Mouse (Mus musculus): ENCODE results near the gene Wdr25. TPM values are rescaled to one million over a fixed set of nuclear protein-coding genes. Genes with fewer than 3 reads are reported as not detected.

The Wdr25 gene
- polyA plus RNA-seq, 1 experiment from 2014 or later = 5.6 TPM

- peak overlapping the region; percentile 88 for H3K4me2 ChIP-seq (ENCODE audit: low read depth, low read length)
- WGBS = 2% methylated on average over 48 of the region's 59 CpGs
- peak; percentile 84 for ATAC-seq (replicated peaks; ENCODE audit: insufficient number of reproducible peaks, low FRiP score, low TSS enrichment, low read depth)
- H3K9me3 ChIP-seq (replicated peaks; ENCODE audit: control insufficient read depth, low read length) = no peaks in the 10 kb centered on the region
- DNase-seq (ENCODE audit: low spot score) = peak; percentile 77
- peak overlapping the region; percentile 82 for H3K9ac ChIP-seq (replicated peaks; ENCODE audit: low read length)
- no peaks in the 10 kb centered on the region for H3K36me3 ChIP-seq (replicated peaks; ENCODE audit: control insufficient read depth, insufficient read depth, low read depth, low read length)
- no peaks in the 10 kb centered on the region for H3K27me3 ChIP-seq (ENCODE audit: control insufficient read depth, insufficient read depth, low read length)
- peak overlapping the region; percentile 51 for H3K4me3 ChIP-seq (ENCODE audit: low read depth, low read length)
- no peaks in the 10 kb centered on the region; the same call in 1 of the 2 replicates for H3K4me1 ChIP-seq (ENCODE audit: control insufficient read depth, insufficient read depth, low read length)
- no peak overlapping the region; the same call in 1 of the 2 replicates for H3K27ac ChIP-seq (replicated peaks; ENCODE audit: low read depth, low read length)
Observed at GRCm38 (mm10) chr12:109067561-109068135, 174.2 kb downstream of the Wdr25 start.

GRCm38 (mm10) chr12:109068167-109068653 is 174.8 kb downstream of the Wdr25 start, which contains the start of gene Begain:
Gene Begain (minus strand): TSS chr12:109068217.
- no peaks in the 10 kb centered on the region; the same call in 1 of the 2 replicates for H3K4me1 ChIP-seq (ENCODE audit: control insufficient read depth, insufficient read depth, low read length)
- peak; percentile 10; the same call in 1 of the 2 replicates for ATAC-seq (replicated peaks; ENCODE audit: insufficient number of reproducible peaks, low FRiP score, low TSS enrichment, low read depth)
- no peaks in the 10 kb centered on the region for H3K36me3 ChIP-seq (replicated peaks; ENCODE audit: control insufficient read depth, insufficient read depth, low read depth, low read length)
- DNase-seq (ENCODE audit: low spot score) = peak; percentile 40
- H3K9ac ChIP-seq (replicated peaks; ENCODE audit: low read length) = peak within 1 kb of the TSS; percentile 82
- WGBS = 1% methylated on average over 36 of the region's 48 CpGs
- H3K4me3 ChIP-seq (ENCODE audit: low read depth, low read length) = peak within 1 kb of the TSS; percentile 51
- H3K27ac ChIP-seq (replicated peaks; ENCODE audit: low read depth, low read length) = no peak within 1 kb of the TSS; the same call in 1 of the 2 replicates
- peak within 1 kb of the TSS; percentile 88 for H3K4me2 ChIP-seq (ENCODE audit: low read depth, low read length)
- H3K27me3 ChIP-seq (ENCODE audit: control insufficient read depth, insufficient read depth, low read length) = no peaks in the 10 kb centered on the region
- H3K9me3 ChIP-seq (replicated peaks; ENCODE audit: control insufficient read depth, low read length) = no peaks in the 10 kb centered on the region

- ATAC-seq (replicated peaks; ENCODE audit: insufficient number of reproducible peaks, low FRiP score, low TSS enrichment, low read depth) = no peak
Observed at GRCm38 (mm10) chr12:109068738-109069137, 175.3 kb downstream of the Wdr25 start.

GRCm38 (mm10) chr12:109069751-109070150 is 176.3 kb downstream of the Wdr25 start:
- Histone ChIP-seq H3K4me1 (ENCODE audit: control insufficient read depth, insufficient read depth, low read length) (no peaks in the 10 kb centered on the region; the same call in 1 of the 2 replicates), H3K9ac (replicated peaks; ENCODE audit: low read length) (no peak overlapping the region), H3K4me3 (ENCODE audit: low read depth, low read length) (no peak overlapping the region), H3K36me3 (replicated peaks; ENCODE audit: control insufficient read depth, insufficient read depth, low read depth, low read length) (no peaks in the 10 kb centered on the region), H3K27me3 (ENCODE audit: control insufficient read depth, insufficient read depth, low read length) (no peaks in the 10 kb centered on the region), H3K27ac (replicated peaks; ENCODE audit: low read depth, low read length) (no peak overlapping the region), H3K9me3 (replicated peaks; ENCODE audit: control insufficient read depth, low read length) (no peaks in the 10 kb centered on the region), H3K4me2 (ENCODE audit: low read depth, low read length) (no peak overlapping the region)
- no peak for ATAC-seq (replicated peaks; ENCODE audit: insufficient number of reproducible peaks, low FRiP score, low TSS enrichment, low read depth)
- no peak for DNase-seq (ENCODE audit: low spot score)
- WGBS = 61% methylated on average over 1 of the region's 2 CpGs

More at GRCm38 (mm10) chr12:109068738-109069137, 175.3 kb downstream of the Wdr25 start:
- H3K4me1 ChIP-seq (ENCODE audit: control insufficient read depth, insufficient read depth, low read length) = no peaks in the 10 kb centered on the region; the same call in 1 of the 2 replicates
- WGBS = 71% methylated on average over 7 of the region's 7 CpGs
- DNase-seq (ENCODE audit: low spot score) = no peak
- peak overlapping the region; percentile 51 for H3K4me3 ChIP-seq (ENCODE audit: low read depth, low read length)
- no peaks in the 10 kb centered on the region for H3K9me3 ChIP-seq (replicated peaks; ENCODE audit: control insufficient read depth, low read length)
- H3K27me3 ChIP-seq (ENCODE audit: control insufficient read depth, insufficient read depth, low read length) = no peaks in the 10 kb centered on the region
- H3K36me3 ChIP-seq (replicated peaks; ENCODE audit: control insufficient read depth, insufficient read depth, low read depth, low read length) = no peaks in the 10 kb centered on the region
- no peak overlapping the region; the same call in 1 of the 2 replicates for H3K9ac ChIP-seq (replicated peaks; ENCODE audit: low read length)
- peak overlapping the region; percentile 88 for H3K4me2 ChIP-seq (ENCODE audit: low read depth, low read length)
- H3K27ac ChIP-seq (replicated peaks; ENCODE audit: low read depth, low read length) = no peak overlapping the region

GRCm38 (mm10) chr12:109071248-109071647 is 177.8 kb downstream of the Wdr25 start:
- Histone ChIP-seq H3K4me3 (ENCODE audit: low read depth, low read length) (no peak overlapping the region), H3K4me1 (ENCODE audit: control insufficient read depth, insufficient read depth, low read length) (no peaks in the 10 kb centered on the region; the same call in 1 of the 2 replicates), H3K9ac (replicated peaks; ENCODE audit: low read length) (no peak overlapping the region), H3K27me3 (ENCODE audit: control insufficient read depth, insufficient read depth, low read length) (no peaks in the 10 kb centered on the region), H3K4me2 (ENCODE audit: low read depth, low read length) (no peak overlapping the region), H3K27ac (replicated peaks; ENCODE audit: low read depth, low read length) (no peak overlapping the region), H3K36me3 (replicated peaks; ENCODE audit: control insufficient read depth, insufficient read depth, low read depth, low read length) (no peaks in the 10 kb centered on the region), H3K9me3 (replicated peaks; ENCODE audit: control insufficient read depth, low read length) (no peaks in the 10 kb centered on the region)
- 86% methylated on average over 13 of the region's 13 CpGs for WGBS
- ATAC-seq (replicated peaks; ENCODE audit: insufficient number of reproducible peaks, low FRiP score, low TSS enrichment, low read depth) = no peak
- DNase-seq (ENCODE audit: low spot score) = no peak

- H3K36me3 ChIP-seq (replicated peaks; ENCODE audit: control insufficient read depth, insufficient read depth, low read depth, low read length) = no peaks in the 10 kb centered on the region
- H3K27ac ChIP-seq (replicated peaks; ENCODE audit: low read depth, low read length) = no peak overlapping the region
- no peak overlapping the region for H3K4me3 ChIP-seq (ENCODE audit: low read depth, low read length)
- no peaks in the 10 kb centered on the region for H3K9me3 ChIP-seq (replicated peaks; ENCODE audit: control insufficient read depth, low read length)
- no peaks in the 10 kb centered on the region for H3K27me3 ChIP-seq (ENCODE audit: control insufficient read depth, insufficient read depth, low read length)
- H3K4me1 ChIP-seq (ENCODE audit: control insufficient read depth, insufficient read depth, low read length) = no peaks in the 10 kb centered on the region
- DNase-seq (ENCODE audit: low spot score) = no peak
- no peak overlapping the region for H3K4me2 ChIP-seq (ENCODE audit: low read depth, low read length)
- no peak for ATAC-seq (replicated peaks; ENCODE audit: insufficient number of reproducible peaks, low FRiP score, low TSS enrichment, low read depth)
- no peak overlapping the region for H3K9ac ChIP-seq (replicated peaks; ENCODE audit: low read length)
- WGBS = 83% methylated on average over 6 of the region's 6 CpGs
Observed at GRCm38 (mm10) chr12:109074106-109074505, 180.7 kb downstream of the Wdr25 start.

GRCm38 (mm10) chr12:109074777-109075285 is 181.4 kb downstream of the Wdr25 start:
- DNase-seq (ENCODE audit: low spot score) = no peak
- WGBS = 81% methylated on average over 2 of the region's 2 CpGs
- Histone ChIP-seq H3K27me3 (ENCODE audit: control insufficient read depth, insufficient read depth, low read length) (no peaks in the 10 kb centered on the region), H3K9ac (replicated peaks; ENCODE audit: low read length) (no peak overlapping the region), H3K27ac (replicated peaks; ENCODE audit: low read depth, low read length) (no peak overlapping the region), H3K4me3 (ENCODE audit: low read depth, low read length) (no peak overlapping the region), H3K4me2 (ENCODE audit: low read depth, low read length) (no peak overlapping the region), H3K36me3 (replicated peaks; ENCODE audit: control insufficient read depth, insufficient read depth, low read depth, low read length) (no peaks in the 10 kb centered on the region), H3K9me3 (replicated peaks; ENCODE audit: control insufficient read depth, low read length) (no peaks in the 10 kb centered on the region), H3K4me1 (ENCODE audit: control insufficient read depth, insufficient read depth, low read length) (no peaks in the 10 kb centered on the region)
- no peak for ATAC-seq (replicated peaks; ENCODE audit: insufficient number of reproducible peaks, low FRiP score, low TSS enrichment, low read depth)

GRCm38 (mm10) chr12:109077036-109077435 is 183.6 kb downstream of the Wdr25 start:
- 83% methylated on average over 6 of the region's 6 CpGs for WGBS
- DNase-seq (ENCODE audit: low spot score) = no peak
- H3K36me3 ChIP-seq (replicated peaks; ENCODE audit: control insufficient read depth, insufficient read depth, low read depth, low read length) = no peaks in the 10 kb centered on the region
- H3K4me1 ChIP-seq (ENCODE audit: control insufficient read depth, insufficient read depth, low read length) = no peaks in the 10 kb centered on the region
- H3K4me2 ChIP-seq (ENCODE audit: low read depth, low read length) = no peak overlapping the region
- no peaks in the 10 kb centered on the region for H3K9me3 ChIP-seq (replicated peaks; ENCODE audit: control insufficient read depth, low read length)
- H3K27me3 ChIP-seq (ENCODE audit: control insufficient read depth, insufficient read depth, low read length) = no peaks in the 10 kb centered on the region
- no peak overlapping the region for H3K4me3 ChIP-seq (ENCODE audit: low read depth, low read length)
- no peak overlapping the region for H3K9ac ChIP-seq (replicated peaks; ENCODE audit: low read length)
- ATAC-seq (replicated peaks; ENCODE audit: insufficient number of reproducible peaks, low FRiP score, low TSS enrichment, low read depth) = no peak
- H3K27ac ChIP-seq (replicated peaks; ENCODE audit: low read depth, low read length) = no peak overlapping the region

Measured in embryonic facial prominence, embryonic 11.5 days (tissue).